Mouse (Mus musculus) layer of hippocampus, postnatal 10 days (tissue): Measurements from ENCODE around the gene Map2k3. TPM values are rescaled to one million over a fixed set of nuclear protein-coding genes. Genes with fewer than 3 reads are reported as not detected.
A peak's percentile ranks its signal among the peaks of the same experiment; 100 is the strongest.

Experiments
- DNase-seq, 2 experiments: peaks; one replicate each; pipeline ENCODE4 v3.0.0; 2021; ENCODE audit warnings: low spot score in 2 of 2
- total RNA-seq, 2 experiments: library from RNA; stranded (reverse); gene quantifications; 2 replicates each; pipeline ENCODE4 v1.2.3; 2021

Gene Map2k3
- total RNA-seq, 2 experiments from 2014 or later: 15.9 to 16.6 TPM

DNA sequence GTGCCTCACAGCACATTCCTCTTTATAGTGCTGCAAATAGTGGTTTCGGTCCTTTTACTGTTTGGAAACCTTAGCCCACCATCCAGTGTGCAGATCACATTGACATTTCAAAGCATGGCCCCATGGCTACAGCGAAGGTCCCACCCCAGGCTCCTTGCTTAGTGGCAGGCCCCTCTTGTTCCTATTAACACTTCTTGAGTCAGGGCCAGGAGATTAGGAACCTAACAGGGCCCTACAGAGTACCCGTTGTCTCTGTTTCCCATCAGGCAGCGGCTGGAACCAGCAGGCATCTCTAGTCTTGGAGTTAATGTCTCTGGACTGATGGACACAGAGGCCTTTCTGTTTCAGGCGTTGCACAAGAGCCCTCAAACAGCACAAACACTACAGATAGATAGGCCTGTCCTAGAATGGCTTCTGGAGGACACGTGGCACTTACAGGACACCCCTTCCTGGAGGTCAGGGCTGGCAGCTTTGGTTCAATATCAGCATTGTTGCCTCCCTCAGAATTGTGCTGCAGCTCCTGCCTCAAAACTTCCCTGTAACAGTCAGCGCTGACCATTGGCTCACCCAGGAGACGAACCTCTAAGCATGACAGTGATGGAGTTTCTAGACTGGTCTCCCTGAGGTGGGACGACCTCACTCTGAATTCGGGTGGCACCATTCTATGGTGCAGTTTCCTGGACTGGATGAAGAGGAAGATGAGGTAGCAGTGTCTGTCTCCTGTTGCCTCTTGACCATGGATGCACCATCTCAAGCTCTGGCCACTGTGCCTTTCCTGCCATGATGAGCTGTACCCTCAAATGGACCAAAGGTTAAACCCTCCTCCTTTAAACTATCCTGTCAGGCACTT is 22.6 kb downstream of the Map2k3 start:
- no peak for DNase-seq

DNA sequence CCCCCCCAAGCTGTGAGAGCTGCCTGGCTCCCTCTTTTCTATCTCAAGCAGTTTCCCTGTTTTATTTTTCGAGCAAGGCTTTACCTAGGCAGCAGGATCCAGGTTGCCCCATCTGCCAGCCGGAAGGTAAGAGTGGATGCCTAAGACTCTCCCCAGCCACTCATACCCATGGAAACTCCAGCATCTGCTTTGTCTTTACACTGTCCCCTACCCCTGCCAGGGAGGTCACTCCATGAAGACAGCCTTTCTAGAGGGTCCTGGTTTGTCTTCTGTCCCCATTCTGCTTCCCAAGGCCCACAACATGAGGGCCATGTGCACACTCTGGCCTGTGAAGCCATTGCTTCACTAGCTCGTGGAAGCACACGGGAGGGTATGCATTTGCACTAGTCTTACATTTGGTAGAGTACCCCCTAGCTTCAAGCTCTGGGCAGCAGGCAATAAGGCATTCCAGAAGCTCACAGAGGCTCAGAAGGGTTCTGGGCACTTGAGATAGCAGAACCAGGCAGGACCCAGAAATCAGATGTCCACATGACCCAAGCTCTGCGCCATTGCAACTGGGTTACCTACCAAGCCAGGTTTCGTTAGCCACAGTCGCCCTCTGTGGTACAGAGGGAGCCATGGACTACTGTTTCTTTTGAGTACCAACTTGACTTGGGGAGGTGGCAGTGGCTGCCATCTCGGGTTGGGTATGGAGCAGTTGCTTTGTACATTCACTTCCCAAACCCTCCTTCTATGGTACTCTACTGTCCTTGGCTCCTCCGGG is 24.0 kb downstream of the Map2k3 start:
- no peak for DNase-seq

DNA sequence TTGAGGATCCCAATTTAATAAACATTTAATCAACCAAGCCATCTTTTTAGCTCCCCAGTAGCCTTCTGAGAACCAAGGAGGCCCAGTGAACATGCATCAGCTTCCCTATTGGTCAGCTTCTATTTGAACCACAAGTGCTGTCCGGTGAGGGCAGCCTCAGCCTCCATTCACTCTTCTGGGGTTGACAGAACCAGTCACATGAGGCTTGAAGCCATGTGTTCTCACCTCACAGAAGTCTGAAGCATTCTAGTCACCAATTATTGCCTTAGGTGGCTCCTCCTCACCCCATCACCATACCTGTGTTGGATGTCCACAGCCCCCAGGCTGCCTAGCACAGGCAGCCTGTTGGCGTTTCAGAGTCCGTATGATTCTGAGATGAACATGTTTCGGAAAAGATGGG is 27.1 kb downstream of the Map2k3 start:
- no peak for DNase-seq

DNA sequence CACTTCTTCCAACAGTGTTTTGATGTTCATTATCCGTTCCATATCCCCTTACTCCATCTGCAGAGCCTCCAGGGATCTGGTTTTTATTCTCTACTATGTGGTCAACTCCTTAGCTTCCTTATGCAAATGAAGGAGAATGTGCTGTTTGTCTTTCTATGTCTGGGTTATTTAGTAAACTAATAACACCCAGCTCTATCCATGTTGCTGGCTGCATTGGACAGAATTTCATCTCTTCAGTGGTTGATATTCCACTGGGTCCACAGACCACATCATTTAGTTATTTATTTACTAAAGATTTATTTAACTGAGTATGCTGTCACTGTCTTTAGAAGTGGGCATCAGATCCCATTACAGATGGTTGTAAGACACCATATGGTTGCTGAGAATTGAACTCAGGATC is 29.3 kb downstream of the Map2k3 start:
- no peak for DNase-seq

DNA sequence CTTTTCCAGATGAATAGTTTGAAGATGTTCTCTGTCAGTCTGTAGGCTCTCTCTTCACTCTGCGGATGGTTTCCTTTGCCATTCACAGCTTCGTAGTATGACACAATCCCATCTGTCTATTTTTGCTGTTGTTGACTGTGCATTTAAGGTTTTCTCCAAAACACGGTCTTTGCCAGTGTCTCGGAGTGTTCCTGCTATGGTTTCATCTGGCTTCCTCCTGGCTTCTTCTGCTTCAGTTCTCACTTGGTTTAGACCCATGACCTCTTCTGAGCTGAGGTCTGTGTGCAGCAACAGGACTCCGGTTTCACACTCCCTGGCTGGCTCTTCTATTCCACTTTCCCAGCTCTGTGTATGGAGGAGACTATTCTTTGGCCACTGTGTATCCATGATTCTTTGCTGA is 30.9 kb downstream of the Map2k3 start:
- DNase-seq: no peak

DNA sequence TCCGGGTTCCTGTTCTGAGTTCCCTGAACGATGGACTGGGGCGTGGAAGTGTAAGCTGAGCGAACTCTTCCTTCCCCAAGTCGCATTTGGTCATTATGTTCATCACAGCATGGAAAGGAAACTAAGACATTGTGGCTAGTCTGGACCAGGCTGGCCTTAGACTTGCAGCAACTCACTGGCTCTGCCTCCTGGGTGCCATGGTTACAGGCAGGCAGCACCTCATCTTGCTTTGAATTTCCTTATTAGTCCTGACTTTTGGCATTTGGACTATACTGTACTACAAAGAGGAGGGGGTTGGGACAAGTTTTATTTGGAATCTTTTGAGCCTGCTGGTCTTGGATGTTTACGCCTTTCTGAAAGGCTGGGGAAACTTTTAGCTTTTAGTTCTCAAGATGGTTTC is 35.1 kb downstream of the Map2k3 start:
- DNase-seq: no peak

DNA sequence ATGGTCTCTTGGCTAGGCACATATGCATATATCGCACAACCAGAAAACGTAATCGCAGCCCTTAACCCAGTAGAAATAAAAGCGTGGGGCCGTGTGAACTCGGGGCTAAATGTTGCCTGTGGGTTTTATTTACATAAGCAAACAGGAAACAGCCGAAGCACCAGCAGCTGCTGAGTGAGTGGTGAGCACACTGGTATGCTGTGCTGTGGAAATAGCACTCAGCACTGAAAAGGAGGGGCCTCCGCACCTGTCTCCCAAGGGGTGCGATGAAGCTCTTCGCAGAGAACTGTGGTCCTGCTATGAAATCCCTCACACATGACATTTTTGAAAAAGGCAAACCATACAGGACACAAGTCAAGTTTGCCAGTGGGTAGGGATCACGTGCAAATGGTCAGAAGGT is 43.3 kb downstream of the Map2k3 start:
- no peak for DNase-seq

DNA sequence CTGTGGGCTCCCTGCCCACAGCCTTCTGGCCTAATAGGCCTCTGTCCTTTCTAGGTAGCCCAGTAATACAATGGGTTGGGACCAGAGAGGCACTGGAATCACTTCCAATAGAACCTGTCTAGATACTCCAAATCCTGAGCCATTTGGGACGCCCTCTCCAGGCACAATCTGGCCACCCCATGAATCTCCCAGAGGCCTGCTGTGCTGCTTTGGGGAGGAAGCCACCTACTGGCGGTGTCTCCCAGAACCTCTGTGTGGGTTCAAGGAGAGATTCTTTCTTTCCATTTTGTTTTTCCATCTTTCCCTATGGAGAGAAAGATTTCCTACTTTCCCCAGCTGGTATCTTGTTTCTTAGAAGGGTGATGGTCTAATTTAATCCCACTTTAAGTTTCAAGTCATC is 44.4 kb downstream of the Map2k3 start:
- no peak for DNase-seq

DNA sequence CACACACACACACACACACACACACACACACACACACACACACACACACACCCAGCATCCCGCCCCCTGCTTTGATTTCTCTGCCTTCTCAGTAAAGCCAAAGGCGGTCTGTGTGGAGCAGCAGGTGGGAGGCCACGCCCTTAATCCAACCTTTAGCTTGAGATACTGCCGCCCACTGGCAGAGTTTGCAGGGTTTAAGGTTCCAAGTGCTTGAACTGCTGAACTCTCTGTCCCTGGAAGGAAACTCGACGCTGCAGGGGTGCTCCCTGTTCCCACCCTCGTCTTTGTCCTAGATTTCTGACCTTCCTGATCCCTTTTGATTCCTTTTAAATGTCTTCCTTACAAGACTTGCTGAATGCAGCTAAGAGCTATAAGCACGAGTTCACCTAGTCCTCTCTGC is 44.9 kb downstream of the Map2k3 start:
- no peak for DNase-seq

DNA sequence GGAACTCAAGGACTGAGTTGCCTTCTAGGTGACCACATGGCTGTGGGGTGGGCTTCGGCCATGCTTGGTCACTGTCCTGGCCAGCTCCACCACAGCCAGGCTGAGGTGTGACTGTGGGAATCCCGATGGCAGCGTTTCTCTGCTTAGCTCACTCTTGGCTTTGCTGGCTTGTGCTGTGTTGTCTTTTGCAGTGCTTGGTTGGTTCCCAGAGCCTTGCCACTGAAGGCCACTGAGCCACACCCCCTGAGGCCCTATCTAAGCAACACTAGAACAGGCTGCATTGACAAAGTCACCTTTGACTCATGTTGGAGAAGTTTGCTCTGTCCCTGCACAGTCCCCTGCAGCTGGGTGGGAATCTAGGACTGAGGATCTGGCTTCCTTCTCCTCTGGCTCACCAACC is 45.3 kb downstream of the Map2k3 start:
- no peak for DNase-seq

DNA sequence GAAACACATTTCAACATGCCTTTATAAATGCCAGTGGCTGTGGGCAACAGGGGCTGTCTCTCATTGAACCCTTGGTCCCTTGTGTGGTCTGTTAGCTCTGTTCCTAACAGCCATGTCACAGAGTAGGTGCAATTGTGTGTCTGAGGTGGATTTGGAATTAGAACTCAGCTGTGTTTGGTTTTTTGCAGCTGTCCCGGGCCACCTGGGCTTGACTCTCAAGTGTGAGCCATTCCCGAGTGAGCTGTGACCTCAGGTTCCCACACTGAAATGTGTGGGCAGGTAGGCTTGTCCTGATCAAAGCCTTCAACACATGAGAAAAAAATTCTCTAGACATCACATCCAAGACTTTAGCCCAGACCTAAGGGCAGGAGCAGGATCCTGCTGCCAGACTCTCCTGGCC is 46.8 kb downstream of the Map2k3 start:
- no peak for DNase-seq

DNA sequence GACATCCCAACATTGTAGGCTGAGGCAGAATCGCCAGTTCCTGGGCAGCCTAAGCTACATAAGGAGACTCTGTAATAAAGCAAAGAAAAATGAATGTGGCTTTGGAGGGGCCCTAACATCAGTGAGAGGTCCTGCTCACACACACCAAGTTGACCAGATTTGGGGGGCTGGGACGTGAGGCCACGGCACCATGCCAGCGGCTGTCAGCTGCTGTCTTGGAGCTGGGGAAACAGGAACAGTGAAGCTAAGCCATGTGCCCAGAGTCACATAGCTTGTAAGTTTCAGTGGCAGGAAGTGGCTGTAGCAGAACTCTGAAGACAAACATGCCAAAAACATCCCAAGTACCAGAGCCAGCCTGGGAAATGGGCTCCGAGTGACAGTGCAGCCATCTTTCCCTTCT is 48.0 kb downstream of the Map2k3 start:
- DNase-seq: no peak

DNA sequence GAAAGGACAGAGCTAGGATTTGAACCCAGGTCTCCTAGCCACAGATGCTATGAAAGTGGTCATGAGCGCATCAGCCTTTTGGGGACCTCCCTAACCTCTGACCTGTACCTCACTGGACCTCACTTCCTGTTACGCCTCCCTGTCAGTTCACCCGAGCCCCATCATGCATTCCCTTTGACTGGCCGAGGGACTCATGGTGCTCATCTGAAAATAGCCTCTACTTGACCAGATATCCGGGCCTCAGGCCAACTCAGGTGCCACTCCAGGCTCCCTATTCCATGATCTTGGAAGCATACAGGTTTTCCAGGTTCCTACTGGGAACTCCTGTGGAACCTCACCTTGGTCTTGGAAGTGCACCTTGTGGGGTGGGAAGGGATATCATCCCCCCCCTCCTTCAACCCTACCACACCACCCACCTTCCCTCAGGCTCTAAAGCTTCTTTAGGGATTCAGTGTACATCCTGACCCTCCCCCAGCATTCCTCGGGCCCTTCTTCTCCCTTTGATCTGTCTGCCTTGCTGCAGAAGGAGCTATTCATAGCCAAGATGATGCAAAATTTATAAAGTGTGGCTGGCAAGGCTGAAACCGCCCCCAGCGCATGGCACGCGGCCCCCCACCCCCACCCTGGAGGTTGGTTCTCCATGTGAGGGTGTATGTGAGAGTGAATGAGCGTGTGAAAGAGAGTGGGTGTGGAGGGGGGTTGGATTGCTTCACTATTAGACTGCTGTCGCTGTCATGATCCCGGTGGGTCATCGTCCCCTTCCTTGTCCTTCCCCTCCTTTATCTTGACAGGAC is 50.1 kb downstream of the Map2k3 start:
- DNase-seq: no peak

DNA sequence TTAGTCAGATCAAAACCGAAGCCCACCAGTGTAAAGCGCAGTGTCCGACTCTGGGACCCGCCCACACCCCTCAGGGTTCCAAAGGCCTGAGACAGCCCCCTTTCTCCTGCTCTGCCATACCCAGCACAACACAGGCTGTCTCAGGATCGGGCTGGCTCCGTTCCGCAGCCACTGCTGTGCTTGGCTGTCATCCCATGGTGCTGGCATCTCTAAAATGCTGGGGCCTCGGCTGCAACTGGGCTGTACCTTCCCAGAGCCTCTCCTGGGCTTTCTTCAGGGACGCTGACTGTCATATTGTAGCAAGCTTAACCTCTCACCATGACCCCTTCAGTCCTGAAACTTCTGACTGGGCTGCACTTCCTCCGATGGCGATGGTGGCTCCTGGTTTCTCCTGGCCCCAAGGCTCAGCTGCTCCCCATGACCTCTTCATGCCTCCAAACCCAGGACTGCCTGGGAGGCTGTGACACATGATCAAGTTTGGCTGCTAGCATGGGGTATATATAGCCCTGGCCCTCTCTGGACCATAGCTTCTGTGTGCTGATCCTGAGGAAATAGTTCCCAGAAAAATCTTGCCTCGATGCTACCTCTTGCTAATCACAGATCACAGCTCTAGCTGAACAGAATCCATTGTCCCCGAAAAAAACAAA is 53.2 kb downstream of the Map2k3 start:
- peak; percentile 57 to 69 for DNase-seq

DNA sequence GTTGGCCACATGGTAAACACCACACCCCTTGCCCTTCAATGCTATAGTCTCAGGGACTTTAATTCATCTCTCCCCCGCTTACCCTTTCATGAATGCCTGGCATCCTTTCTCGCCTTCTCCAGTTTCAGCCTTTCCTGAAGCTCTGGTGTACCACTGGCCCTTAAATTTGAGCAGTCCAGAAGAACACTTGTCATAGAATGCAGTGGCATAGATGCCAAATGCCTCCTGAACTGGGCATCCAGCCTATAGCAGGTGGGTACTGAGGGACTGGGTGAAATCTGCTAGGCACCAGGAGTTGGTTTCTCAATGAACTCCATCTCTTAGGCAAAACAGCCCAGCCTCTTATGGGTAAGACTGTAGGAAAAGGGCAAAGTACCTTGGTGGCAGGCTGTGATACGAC is 58.6 kb downstream of the Map2k3 start:
- no peak for DNase-seq

Other genes with a start within 250 kb of the Map2k3 start
- gene Llgl1, start 232.3 kb upstream of the Map2k3 start, total RNA-seq: 10 to 100 TPM; 42.5 to 47.3 TPM
- 10 to 100 TPM; 54.7 to 57.8 TPM for gene Flii, start 204.8 kb upstream of the Map2k3 start, total RNA-seq
- 10 to 100 TPM; 25.4 to 27.7 TPM for gene Mief2, start 203.6 kb upstream of the Map2k3 start, total RNA-seq
- 1 to 10 TPM; 5.8 to 6.1 TPM for gene Top3a, start 154.7 kb upstream of the Map2k3 start, total RNA-seq
- 10 to 100 TPM; 22.1 to 23.6 TPM for gene Smcr8, start 154.5 kb upstream of the Map2k3 start, total RNA-seq
- gene Shmt1, start 120.3 kb upstream of the Map2k3 start, total RNA-seq: 1 to 10 TPM; 3.9 to 7.1 TPM
- 10 to 100 TPM; 26.1 to 27.4 TPM for gene Dhrs7b, start 101.4 kb upstream of the Map2k3 start, total RNA-seq
- gene Tmem11, start 52.8 kb upstream of the Map2k3 start, total RNA-seq: 10 to 100 TPM; 22.9 to 25.5 TPM
- gene Natd1, start 17.3 kb upstream of the Map2k3 start, total RNA-seq: 10 to 100 TPM; 13.3 to 16.8 TPM
- 1 to 10 TPM; 7.4 to 8.2 TPM for gene Kcnj12, start 90.5 kb downstream of the Map2k3 start, total RNA-seq
- gene Tnfrsf13b, start 194.7 kb downstream of the Map2k3 start, total RNA-seq: 1 to 10 TPM; 1.4 to 2.5 TPM
- gene Usp22, start 243.0 kb downstream of the Map2k3 start, total RNA-seq: 100 to 1,000 TPM; 453 to 469 TPM